Mouse (Mus musculus): ENCODE data around the gene Otud7a. TPM values are rescaled to one million over a fixed set of nuclear protein-coding genes. Genes with fewer than 3 reads are reported as not detected.

The Otud7a gene
- 1.3 and 1.7 TPM in 2 replicates for polyA plus RNA-seq (2014; fragmentation: Nextera tagmentation; extraction: Ambion mirVana)

DNA sequence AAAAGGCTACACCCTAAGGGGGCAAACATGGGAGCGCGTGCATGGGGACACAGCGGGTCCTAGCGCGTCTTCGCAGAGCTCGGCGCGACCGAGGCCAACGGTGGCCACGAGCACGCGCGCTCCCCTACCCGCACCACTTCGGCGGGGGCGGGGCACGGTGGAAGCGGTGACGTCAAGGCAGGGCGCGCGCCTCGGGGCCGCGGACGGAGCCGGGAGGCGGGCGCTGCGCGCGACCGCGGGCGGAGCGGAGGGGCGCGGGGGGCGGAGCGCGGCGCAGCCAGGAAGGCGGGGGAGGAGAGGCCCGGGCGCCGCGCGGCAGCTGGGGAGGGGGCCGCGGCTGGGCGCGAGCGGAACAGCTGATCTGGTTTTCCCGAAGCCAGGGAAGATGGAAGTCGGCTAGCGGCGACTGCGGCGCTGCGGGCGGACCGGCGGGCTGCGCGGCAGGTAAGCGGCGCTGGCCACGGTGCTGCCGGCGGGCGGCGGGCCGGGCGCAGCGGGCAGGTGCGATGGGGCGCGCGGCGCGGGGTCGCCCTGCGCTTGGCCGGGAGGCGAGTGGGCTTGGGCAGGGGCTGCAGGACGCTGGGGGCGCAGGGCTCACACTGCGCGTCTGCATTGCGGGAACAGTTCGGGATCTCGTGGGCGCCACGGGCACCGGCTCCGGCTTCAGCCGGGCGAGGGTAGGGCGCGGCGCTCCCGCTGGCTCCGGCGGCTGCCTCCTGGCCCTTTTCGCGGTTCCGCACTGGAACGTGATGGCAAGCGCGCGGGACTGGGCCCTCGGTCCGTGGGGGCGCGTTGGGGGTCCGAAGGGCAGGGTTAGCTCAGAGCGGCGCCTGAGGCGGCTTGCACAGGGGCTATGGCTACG lies at the start of gene Otud7a:
Gene Otud7a (plus strand): TSS at position 268 of the 862 bp plus-strand sequence.
- ATAC-seq (ENCODE audit: low FRiP score) (peak; percentile 94), DNase-seq (ENCODE audit: low spot score) (peak; percentile 92)
- Histone ChIP-seq H3K4me3 (ENCODE audit: low read depth, low read length) (peak within 1 kb of the TSS; percentile 65), H3K4me2 (replicated peaks; ENCODE audit: low read depth, low read length) (peak within 1 kb of the TSS; percentile 89), H3K36me3 (ENCODE audit: control insufficient read depth, insufficient read depth, low read length) (no peaks in the 10 kb centered on the region), H3K9me3 (ENCODE audit: control insufficient read depth, low read length) (no peaks in the 10 kb centered on the region), H3K27ac (ENCODE audit: low read depth, low read length) (peak within 1 kb of the TSS; percentile 72), H3K27me3 (ENCODE audit: control insufficient read depth, insufficient read depth, low read length) (no peaks in the 10 kb centered on the region), H3K9ac (ENCODE audit: low read depth, low read length) (peak within 1 kb of the TSS; percentile 72), H3K4me1 (replicated peaks; ENCODE audit: control insufficient read depth, insufficient read depth, low read length) (no peaks in the 10 kb centered on the region)
- under 1% methylated on average over 89 of the region's 123 CpGs for WGBS

DNA sequence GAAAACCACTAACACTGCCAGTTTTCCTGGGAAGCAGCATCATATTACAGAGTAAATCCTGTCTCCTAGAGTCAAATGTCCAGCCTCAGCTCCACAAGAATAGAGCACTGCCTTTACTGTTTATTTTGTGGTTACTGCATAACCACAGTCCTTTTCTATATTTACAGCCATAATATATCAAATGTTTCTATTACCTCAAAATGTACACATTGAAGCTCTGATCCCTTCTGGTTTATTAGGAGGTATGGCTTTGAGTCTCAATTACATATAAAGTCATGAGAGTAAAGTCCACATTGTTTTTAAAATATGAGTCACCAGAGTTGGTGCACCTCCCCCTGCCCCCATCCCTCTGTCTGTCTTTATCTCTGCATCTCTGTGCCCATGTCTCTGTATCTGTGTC lies 38.6 kb upstream of the Otud7a start:
- no peak for DNase-seq (ENCODE audit: low spot score)
- no peak for ATAC-seq (ENCODE audit: low FRiP score)
- H3K9me3 ChIP-seq (ENCODE audit: control insufficient read depth, low read length): no peaks in the 10 kb centered on the region
- H3K4me1 ChIP-seq (replicated peaks; ENCODE audit: control insufficient read depth, insufficient read depth, low read length): no peaks in the 10 kb centered on the region
- no peaks in the 10 kb centered on the region for H3K27me3 ChIP-seq (ENCODE audit: control insufficient read depth, insufficient read depth, low read length)
- H3K4me3 ChIP-seq (ENCODE audit: low read depth, low read length): no peak overlapping the region
- no peaks in the 10 kb centered on the region for H3K36me3 ChIP-seq (ENCODE audit: control insufficient read depth, insufficient read depth, low read length)
- no peak overlapping the region for H3K9ac ChIP-seq (ENCODE audit: low read depth, low read length)
- no peak overlapping the region for H3K4me2 ChIP-seq (replicated peaks; ENCODE audit: low read depth, low read length)
- H3K27ac ChIP-seq (ENCODE audit: low read depth, low read length): no peak overlapping the region

DNA sequence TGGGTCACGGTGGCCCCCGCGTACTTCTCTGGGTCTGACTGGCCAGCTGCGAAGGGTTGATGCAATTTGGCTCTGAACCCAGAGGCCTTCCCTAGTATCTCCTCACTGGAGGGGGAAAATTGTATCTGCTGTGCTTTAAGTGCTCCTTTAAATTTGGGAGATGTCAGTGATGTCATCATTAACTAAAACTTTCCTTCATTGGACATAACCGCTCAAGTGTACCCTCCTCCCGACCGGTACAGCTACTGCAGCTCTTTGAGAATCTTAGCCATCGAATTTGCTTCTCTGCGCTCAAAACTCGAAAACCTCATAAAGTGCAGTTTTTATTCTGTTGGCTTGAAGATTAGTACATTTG lies 772 bp downstream of the Otud7a start:
- Histone ChIP-seq H3K4me1 (replicated peaks; ENCODE audit: control insufficient read depth, insufficient read depth, low read length) (no peaks in the 10 kb centered on the region), H3K9me3 (ENCODE audit: control insufficient read depth, low read length) (no peaks in the 10 kb centered on the region), H3K9ac (ENCODE audit: low read depth, low read length) (peak overlapping the region; percentile 72), H3K4me3 (ENCODE audit: low read depth, low read length) (peak overlapping the region; percentile 65), H3K36me3 (ENCODE audit: control insufficient read depth, insufficient read depth, low read length) (no peaks in the 10 kb centered on the region), H3K4me2 (replicated peaks; ENCODE audit: low read depth, low read length) (peak overlapping the region; percentile 89), H3K27ac (ENCODE audit: low read depth, low read length) (no peak overlapping the region), H3K27me3 (ENCODE audit: control insufficient read depth, insufficient read depth, low read length) (no peaks in the 10 kb centered on the region)
- DNase-seq (ENCODE audit: low spot score) (no peak), ATAC-seq (ENCODE audit: low FRiP score) (no peak)
- WGBS: 23% methylated on average over 10 of the region's 10 CpGs

DNA sequence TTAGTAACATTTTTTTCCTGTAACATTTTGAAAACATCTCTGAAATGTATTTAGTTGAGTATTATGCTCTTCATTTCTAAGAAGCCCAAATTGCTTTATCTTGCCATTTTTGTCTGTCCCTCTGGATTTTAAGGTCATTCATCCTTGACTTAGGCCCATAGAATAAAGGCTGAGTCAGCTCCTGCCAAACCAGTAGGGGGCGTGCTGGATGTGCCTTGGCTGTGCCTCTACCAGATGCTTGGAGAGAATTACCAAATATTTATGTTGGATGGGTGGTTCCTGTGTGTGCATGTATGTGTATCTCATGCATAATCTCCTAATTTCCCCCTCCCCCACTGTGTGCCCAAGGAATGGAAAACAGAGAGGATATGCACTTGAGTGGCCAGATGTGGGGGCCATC lies 2.4 kb downstream of the Otud7a start:
- DNase-seq (ENCODE audit: low spot score) (peak; percentile 6), ATAC-seq (ENCODE audit: low FRiP score) (no peak)
- no peak overlapping the region for H3K4me3 ChIP-seq (ENCODE audit: low read depth, low read length)
- H3K27ac ChIP-seq (ENCODE audit: low read depth, low read length): no peak overlapping the region
- H3K27me3 ChIP-seq (ENCODE audit: control insufficient read depth, insufficient read depth, low read length): no peaks in the 10 kb centered on the region
- H3K9ac ChIP-seq (ENCODE audit: low read depth, low read length): no peak overlapping the region
- no peaks in the 10 kb centered on the region for H3K36me3 ChIP-seq (ENCODE audit: control insufficient read depth, insufficient read depth, low read length)
- no peak overlapping the region for H3K4me2 ChIP-seq (replicated peaks; ENCODE audit: low read depth, low read length)
- 27% methylated on average over 1 of the region's 1 CpGs for WGBS
- no peaks in the 10 kb centered on the region for H3K9me3 ChIP-seq (ENCODE audit: control insufficient read depth, low read length)
- H3K4me1 ChIP-seq (replicated peaks; ENCODE audit: control insufficient read depth, insufficient read depth, low read length): no peaks in the 10 kb centered on the region

DNA sequence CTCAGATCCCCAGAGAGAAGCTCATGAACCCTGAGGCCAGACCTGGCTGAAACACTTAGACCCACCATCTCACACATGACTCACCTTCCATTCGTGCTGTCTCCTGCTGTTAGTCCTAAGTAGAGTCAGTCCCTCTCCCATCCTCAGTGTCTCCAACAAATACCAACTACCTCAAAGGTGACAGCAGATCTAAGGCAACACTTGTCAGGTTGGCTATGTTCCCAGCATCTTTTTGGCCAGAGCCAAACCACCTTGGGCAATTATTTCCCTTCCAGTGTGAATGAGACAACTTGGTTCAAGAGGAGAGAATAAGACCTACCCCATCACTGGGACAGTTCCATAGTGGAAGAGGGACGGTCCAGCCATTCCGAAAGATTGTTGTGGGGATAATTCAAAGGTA lies 10.7 kb downstream of the Otud7a start:
- no peak for DNase-seq (ENCODE audit: low spot score)
- Histone ChIP-seq H3K4me1 (replicated peaks; ENCODE audit: control insufficient read depth, insufficient read depth, low read length) (no peaks in the 10 kb centered on the region), H3K27me3 (ENCODE audit: control insufficient read depth, insufficient read depth, low read length) (no peaks in the 10 kb centered on the region), H3K27ac (ENCODE audit: low read depth, low read length) (no peak overlapping the region), H3K4me2 (replicated peaks; ENCODE audit: low read depth, low read length) (no peak overlapping the region), H3K9ac (ENCODE audit: low read depth, low read length) (no peak overlapping the region), H3K4me3 (ENCODE audit: low read depth, low read length) (no peak overlapping the region), H3K9me3 (ENCODE audit: control insufficient read depth, low read length) (no peaks in the 10 kb centered on the region), H3K36me3 (ENCODE audit: control insufficient read depth, insufficient read depth, low read length) (no peaks in the 10 kb centered on the region)
- ATAC-seq (ENCODE audit: low FRiP score): no peak
- WGBS: 82% methylated on average over 3 of the region's 3 CpGs

DNA sequence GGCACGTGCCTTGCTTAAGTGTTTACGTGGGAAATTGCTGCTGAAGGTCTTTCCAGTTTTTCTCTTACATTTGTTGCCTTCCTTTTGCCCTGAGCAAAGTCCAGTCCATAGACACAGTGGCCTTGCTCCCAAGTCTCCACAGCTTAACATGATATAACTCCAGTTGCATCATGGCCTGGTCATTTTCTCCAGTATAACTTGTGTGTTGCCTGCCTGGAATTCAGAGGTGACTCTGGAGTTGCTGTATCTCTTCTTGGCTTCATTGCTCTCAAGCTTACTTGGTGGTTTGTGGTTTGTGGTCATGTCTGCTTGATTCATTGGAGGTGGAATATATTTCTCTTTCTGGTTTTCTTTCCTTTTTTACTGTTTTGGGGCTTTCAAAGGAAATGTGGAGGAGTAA lies 17.7 kb downstream of the Otud7a start:
- no peak for ATAC-seq (ENCODE audit: low FRiP score)
- Histone ChIP-seq H3K36me3 (ENCODE audit: control insufficient read depth, insufficient read depth, low read length) (no peaks in the 10 kb centered on the region), H3K27me3 (ENCODE audit: control insufficient read depth, insufficient read depth, low read length) (no peaks in the 10 kb centered on the region), H3K27ac (ENCODE audit: low read depth, low read length) (no peak overlapping the region), H3K4me1 (replicated peaks; ENCODE audit: control insufficient read depth, insufficient read depth, low read length) (no peaks in the 10 kb centered on the region), H3K9ac (ENCODE audit: low read depth, low read length) (no peak overlapping the region), H3K4me3 (ENCODE audit: low read depth, low read length) (no peak overlapping the region), H3K9me3 (ENCODE audit: control insufficient read depth, low read length) (no peaks in the 10 kb centered on the region), H3K4me2 (replicated peaks; ENCODE audit: low read depth, low read length) (no peak overlapping the region)
- DNase-seq (ENCODE audit: low spot score): no peak
- WGBS: 77% methylated on average over 2 of the region's 2 CpGs

DNA sequence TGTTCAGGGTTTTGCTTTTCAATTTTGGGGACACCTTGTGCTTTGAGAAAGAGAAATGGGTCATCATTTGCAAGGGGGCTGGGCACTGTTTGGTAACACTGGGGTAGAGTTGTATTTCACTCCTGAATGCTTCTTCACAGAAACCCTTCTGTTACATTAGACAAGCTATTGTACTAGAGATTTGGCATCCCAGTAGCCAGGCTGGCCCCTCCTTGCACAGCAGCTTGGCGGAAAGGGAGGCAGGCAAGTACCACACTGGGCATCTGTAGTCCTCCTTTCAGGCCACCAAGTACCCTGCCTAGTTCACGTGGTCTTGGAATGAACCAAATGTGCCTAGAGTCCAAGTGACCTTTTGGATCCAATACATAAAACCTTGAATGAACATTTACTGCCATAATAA lies 18.1 kb downstream of the Otud7a start:
- DNase-seq (ENCODE audit: low spot score) (no peak), ATAC-seq (ENCODE audit: low FRiP score) (no peak)
- Histone ChIP-seq H3K4me3 (ENCODE audit: low read depth, low read length) (no peak overlapping the region), H3K27me3 (ENCODE audit: control insufficient read depth, insufficient read depth, low read length) (no peaks in the 10 kb centered on the region), H3K4me1 (replicated peaks; ENCODE audit: control insufficient read depth, insufficient read depth, low read length) (no peaks in the 10 kb centered on the region), H3K4me2 (replicated peaks; ENCODE audit: low read depth, low read length) (no peak overlapping the region), H3K36me3 (ENCODE audit: control insufficient read depth, insufficient read depth, low read length) (no peaks in the 10 kb centered on the region), H3K9ac (ENCODE audit: low read depth, low read length) (no peak overlapping the region), H3K9me3 (ENCODE audit: control insufficient read depth, low read length) (no peaks in the 10 kb centered on the region), H3K27ac (ENCODE audit: low read depth, low read length) (no peak overlapping the region)
- WGBS: 82% methylated on average over 2 of the region's 2 CpGs

DNA sequence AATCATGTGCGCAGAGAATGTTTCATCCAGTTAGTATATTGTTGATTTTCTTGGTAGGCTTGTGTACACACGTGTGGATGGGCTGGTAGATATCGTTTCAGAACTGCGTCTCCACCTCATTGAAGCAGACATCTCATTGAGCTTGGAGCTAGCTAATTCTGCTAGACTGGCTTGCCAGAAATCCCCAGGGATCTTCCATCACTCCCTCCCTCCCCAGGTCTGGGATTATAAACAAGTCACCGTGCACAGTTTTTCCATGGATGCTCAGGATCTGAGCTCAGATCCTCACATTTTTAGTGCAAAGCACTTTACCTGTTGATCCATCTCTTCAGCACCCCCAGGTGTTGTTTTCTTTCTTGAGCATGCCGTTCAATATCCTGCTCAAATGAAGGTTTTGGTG lies 22.2 kb downstream of the Otud7a start:
- Histone ChIP-seq H3K4me1 (replicated peaks; ENCODE audit: control insufficient read depth, insufficient read depth, low read length) (no peaks in the 10 kb centered on the region), H3K27ac (ENCODE audit: low read depth, low read length) (no peak overlapping the region), H3K9ac (ENCODE audit: low read depth, low read length) (no peak overlapping the region), H3K4me2 (replicated peaks; ENCODE audit: low read depth, low read length) (no peak overlapping the region), H3K27me3 (ENCODE audit: control insufficient read depth, insufficient read depth, low read length) (no peaks in the 10 kb centered on the region), H3K36me3 (ENCODE audit: control insufficient read depth, insufficient read depth, low read length) (no peaks in the 10 kb centered on the region), H3K4me3 (ENCODE audit: low read depth, low read length) (no peak overlapping the region), H3K9me3 (ENCODE audit: control insufficient read depth, low read length) (no peaks in the 10 kb centered on the region)
- ATAC-seq (ENCODE audit: low FRiP score) (no peak), DNase-seq (ENCODE audit: low spot score) (no peak)
- WGBS: 90% methylated on average over 6 of the region's 6 CpGs

DNA sequence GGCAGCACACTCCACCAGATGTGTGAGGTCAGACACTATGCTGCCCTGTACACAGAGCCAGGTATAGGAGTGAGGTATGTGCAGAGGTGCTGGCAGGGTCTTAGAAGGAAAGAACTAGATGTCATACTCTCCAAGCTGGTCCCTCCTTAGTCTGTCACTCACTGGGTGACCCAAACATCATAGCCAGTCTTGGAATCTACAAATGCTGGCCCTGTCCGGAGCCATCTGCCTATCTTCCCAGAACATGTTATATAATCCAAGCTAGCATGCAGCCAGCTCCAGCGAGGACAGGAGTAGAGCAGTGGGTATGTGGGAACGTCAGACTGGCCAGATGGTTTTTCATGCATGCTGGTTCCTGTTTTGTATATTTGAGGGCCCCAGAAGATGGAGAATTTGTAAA lies 23.7 kb downstream of the Otud7a start:
- Histone ChIP-seq H3K4me2 (replicated peaks; ENCODE audit: low read depth, low read length) (no peak overlapping the region), H3K27ac (ENCODE audit: low read depth, low read length) (no peak overlapping the region), H3K9ac (ENCODE audit: low read depth, low read length) (no peak overlapping the region), H3K4me1 (replicated peaks; ENCODE audit: control insufficient read depth, insufficient read depth, low read length) (no peaks in the 10 kb centered on the region), H3K4me3 (ENCODE audit: low read depth, low read length) (no peak overlapping the region), H3K36me3 (ENCODE audit: control insufficient read depth, insufficient read depth, low read length) (no peaks in the 10 kb centered on the region), H3K27me3 (ENCODE audit: control insufficient read depth, insufficient read depth, low read length) (no peaks in the 10 kb centered on the region), H3K9me3 (ENCODE audit: control insufficient read depth, low read length) (no peaks in the 10 kb centered on the region)
- ATAC-seq (ENCODE audit: low FRiP score): no peak
- no peak for DNase-seq (ENCODE audit: low spot score)
- WGBS: 82% methylated on average over 3 of the region's 3 CpGs

All from hindbrain, embryonic 11.5 days (tissue).